Mouse (Mus musculus) olfactory bulb, adult 2 months (tissue): Measurements from ENCODE around the gene Kctd18.

Experiments used
- CTCF ChIP-seq: fragments of 200-500 bp; IDR thresholded peaks from 2 replicates; pipeline ENCODE4 v1.5.1; 2012; ENCODE audit warnings: low read depth, mild to moderate bottlenecking, low read length, moderate library complexity; ENCODE audit not compliant: insufficient read depth
- POLR2A ChIP-seq: fragments of 200-500 bp; IDR thresholded peaks from 2 replicates; pipeline ENCODE4 v1.6.1; 2012; ENCODE audit warnings: mild to moderate bottlenecking, low read depth, low read length, moderate library complexity; ENCODE audit not compliant: insufficient read depth

- TF ChIP-seq CTCF (no peak), POLR2A (no peak)
Observed at GRCm38 (mm10) chr1:58029636-58030117, 10.9 kb upstream of the Kctd18 start, which contains the start of gene Aox1.
